ENCODE assay signal across 7 mouse cellular contexts in the genomic region with DNA sequence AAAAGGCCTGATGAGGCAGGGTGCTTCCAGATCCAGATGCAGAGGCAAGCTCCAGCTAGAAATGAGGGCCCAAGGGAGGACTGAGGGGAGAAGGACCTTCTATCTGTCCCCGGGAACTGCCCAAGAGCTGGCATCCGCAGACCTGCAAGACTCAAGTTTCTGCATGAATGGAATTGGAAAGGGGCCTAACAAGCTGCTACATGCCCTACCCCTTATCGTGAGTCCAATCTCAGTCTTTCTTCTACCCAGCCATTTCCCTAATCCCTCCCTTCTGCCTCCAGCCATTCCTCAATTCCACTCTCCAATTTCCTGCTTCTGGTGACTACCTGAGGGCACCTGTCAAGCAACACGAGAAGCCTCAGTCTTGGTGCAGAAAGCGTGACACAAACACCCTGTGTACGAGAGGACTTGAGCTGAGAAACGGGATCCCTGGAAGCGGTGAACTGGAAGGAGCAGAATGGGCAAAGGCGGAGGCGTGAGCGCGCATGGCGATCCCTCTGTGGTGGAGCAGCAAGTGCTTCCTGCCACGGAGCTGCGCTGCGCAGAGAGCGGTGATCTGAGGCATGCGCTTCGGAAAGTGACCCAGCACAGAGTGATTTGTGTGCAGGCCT. TPM values are rescaled to one million over a fixed set of nuclear protein-coding genes. Genes with fewer than 3 reads are reported as not detected.
DNase-seq lines count a peak whose midpoint lies in the region; ATAC-seq and TF ChIP-seq lines count a peak whose summit lies in the region.

No protein-coding gene starts in this region.

- no peaks in the 10 kb centered on the region for H3K9me3 ChIP-seq in embryonic facial prominence, embryonic 13.5 days
- H3K9me3 ChIP-seq in intestine, postnatal 0 days (ENCODE audit: control insufficient read depth): no peaks in the 10 kb centered on the region

- no peaks in the 10 kb centered on the region for H3K36me3 ChIP-seq in embryonic facial prominence, embryonic 13.5 days
- H3K36me3 ChIP-seq in intestine, postnatal 0 days (ENCODE audit: control insufficient read depth, insufficient read depth): no peaks in the 10 kb centered on the region

- ATAC-seq in embryonic facial prominence, embryonic 13.5 days (ENCODE audit: insufficient number of reproducible peaks, insufficient read depth, low FRiP score, low TSS enrichment, low read depth): peak; percentile 44; the same call in 1 of the 2 replicates
- no peak for ATAC-seq in intestine, postnatal 0 days
- no peak for ATAC-seq in activated CD4-positive, CD25-positive, alpha-beta regulatory T cell, adult 4 months

- 32% methylated on average over 19 of the region's 19 CpGs for WGBS in lung, adult 2 months
- 10% methylated on average over 19 of the region's 19 CpGs for WGBS in embryonic facial prominence, embryonic 13.5 days
- WGBS in intestine, postnatal 0 days: 30% methylated on average over 19 of the region's 19 CpGs
- 24% methylated on average over 19 of the region's 19 CpGs for WGBS in olfactory bulb, adult 2 months

- TF ChIP-seq POLR2A in lung, adult 2 months (IDR thresholded peaks at IDR 0.05; ENCODE audit: borderline replicate concordance, extremely low read depth, low read depth, low read length): no peak
- TF ChIP-seq POLR2A in olfactory bulb, adult 2 months (IDR thresholded peaks at IDR 0.05; ENCODE audit: insufficient read depth, low read depth, low read length): no peak

- H3K4me2 ChIP-seq in embryonic facial prominence, embryonic 13.5 days: peak overlapping the region; percentile 54
- peak overlapping the region; percentile 50 for H3K4me2 ChIP-seq in intestine, postnatal 0 days (replicated peaks; ENCODE audit: low read depth)

- TF ChIP-seq CTCF in lung, adult 2 months (IDR thresholded peaks at IDR 0.05; ENCODE audit: insufficient read depth, low read length): no peak
- no peak for TF ChIP-seq CTCF in intestine, postnatal 0 days (IDR thresholded peaks at IDR 0.05; ENCODE audit: low read depth)
- no peak for TF ChIP-seq CTCF in olfactory bulb, adult 2 months (IDR thresholded peaks at IDR 0.05; ENCODE audit: insufficient read depth, low read depth, low read length)

- peak overlapping the region; percentile 28; the same call in 1 of the 2 replicates for H3K27ac ChIP-seq in embryonic facial prominence, embryonic 13.5 days
- H3K27ac ChIP-seq in intestine, postnatal 0 days (ENCODE audit: low read depth, low read length): no peak overlapping the region
- H3K27ac ChIP-seq in olfactory bulb, adult 2 months (ENCODE audit: insufficient read depth, low read depth, low read length): no peak overlapping the region

- H3K4me1 ChIP-seq in lung, adult 2 months (ENCODE audit: control insufficient read depth, insufficient read depth, low read length): no peaks in the 10 kb centered on the region
- peaks cover 33% of the 10 kb centered on the region for H3K4me1 ChIP-seq in embryonic facial prominence, embryonic 13.5 days
- no peaks in the 10 kb centered on the region for H3K4me1 ChIP-seq in intestine, postnatal 0 days (replicated peaks; ENCODE audit: control insufficient read depth, insufficient read depth, low read length)
- peaks cover 9% of the 10 kb centered on the region for H3K4me1 ChIP-seq in olfactory bulb, adult 2 months (ENCODE audit: control insufficient read depth, insufficient read depth, low read length)

- peak; percentile 4 for DNase-seq in lung, postnatal 36 days
- no peak for DNase-seq in lung, adult 2 months
- no peak for DNase-seq in spleen, postnatal 10 days (ENCODE audit: low spot score in 2 of 2)

- H3K9ac ChIP-seq in embryonic facial prominence, embryonic 13.5 days: peak overlapping the region; percentile 2; the same call in 1 of the 2 replicates
- no peak overlapping the region for H3K9ac ChIP-seq in intestine, postnatal 0 days (ENCODE audit: low read depth, low read length)

- H3K4me3 ChIP-seq in lung, adult 2 months (replicated peaks; ENCODE audit: extremely low read depth, low read depth, low read length): no peak overlapping the region
- peak overlapping the region; percentile 22 for H3K4me3 ChIP-seq in embryonic facial prominence, embryonic 13.5 days
- H3K4me3 ChIP-seq in intestine, postnatal 0 days (ENCODE audit: low read depth, low read length): no peak overlapping the region
- peak overlapping the region; percentile 22; the same call in 1 of the 2 replicates for H3K4me3 ChIP-seq in olfactory bulb, adult 2 months (ENCODE audit: insufficient read depth, low read depth, low read length)

- H3K27me3 ChIP-seq in embryonic facial prominence, embryonic 13.5 days: peaks cover 18% of the 10 kb centered on the region; the same call in 1 of the 2 replicates
- no peaks in the 10 kb centered on the region for H3K27me3 ChIP-seq in intestine, postnatal 0 days (replicated peaks; ENCODE audit: control insufficient read depth, insufficient read depth, low read length)

RNA-seq across cellular contexts. Expression of a gene that starts 26.9 kb away (rescaled TPM):
- polyA plus RNA-seq in lung, adult 2 months (2012; rRNA removed): 7.6 and 10.8 TPM in 2 replicates
- polyA plus RNA-seq in embryonic facial prominence, embryonic 13.5 days (2015; fragmentation: Nextera tagmentation; extraction: Ambion mirVana): 71.7 and 75.8 TPM in 2 replicates
- 21.8 and 24.6 TPM in 2 replicates for polyA plus RNA-seq in intestine, postnatal 0 days (2015; fragmentation: Nextera tagmentation; extraction: Ambion mirVana)
- polyA plus RNA-seq in olfactory bulb, adult 2 months (2012; ENCODE audit: insufficient read depth, insufficient read length, low replicate concordance, missing spikeins): not detected in 2 replicates
- 10 to 100 TPM; 12.0 to 16.6 TPM for polyA plus RNA-seq in activated CD4-positive, CD25-positive, alpha-beta regulatory T cell, adult 4 months (2017; shearing (Covaris generic))

Comparison
In these comparisons a context has a peak if more than half of its experiments do, and no peak if none do; other contexts are left out.
1. H3K4me3 ChIP-seq: peak in embryonic facial prominence, embryonic 13.5 days (single experiment) and olfactory bulb, adult 2 months (single experiment); none in lung, adult 2 months (single experiment) and intestine, postnatal 0 days (single experiment).